Mouse (Mus musculus) heart, embryonic 16.5 days (tissue): ENCODE data around the gene Ankfn1. TPM values are rescaled to one million over a fixed set of nuclear protein-coding genes. Genes with fewer than 3 reads are reported as not detected.

Experiments
- ATAC-seq: fragments of 200-750 bp; cut with Nextera tagmentation; replicated peaks from 2 replicates; pipeline ENCODE4 v1.8.0; 2017; ENCODE audit warnings: moderate number of reproducible peaks; ENCODE audit not compliant: insufficient read depth, low FRiP score; ENCODE audit errors: extremely low read depth
- H3K27ac ChIP-seq: fragments of 300-500 bp; sonication (generic); 2 replicates; pipeline ENCODE4 v1.5.1; 2014; ENCODE audit warnings: mild to moderate bottlenecking, low read length, control low read depth, moderate library complexity
- H3K27me3 ChIP-seq: fragments of 300-500 bp; sonication (generic); 2 replicates; pipeline ENCODE4 v1.6.1; 2014; ENCODE audit warnings: low read length, mixed read lengths; ENCODE audit not compliant: control insufficient read depth, insufficient read depth
- H3K36me3 ChIP-seq: fragments of 300-500 bp; sonication (generic); 2 replicates; pipeline ENCODE4 v1.6.1; 2014; ENCODE audit not compliant: control insufficient read depth, insufficient read depth
- H3K4me1 ChIP-seq: fragments of 300-500 bp; sonication (generic); 2 replicates; pipeline ENCODE4 v1.6.1; 2014; ENCODE audit warnings: low read length, mixed read lengths; ENCODE audit not compliant: control insufficient read depth, insufficient read depth
- H3K4me2 ChIP-seq: fragments of 300-500 bp; sonication (generic); 2 replicates; pipeline ENCODE4 v1.6.1; 2014; ENCODE audit warnings: low read depth, mild to moderate bottlenecking, control low read depth, low read length
- H3K4me3 ChIP-seq: fragments of 300-500 bp; sonication (generic); 2 replicates; pipeline ENCODE4 v1.5.1; 2014; ENCODE audit warnings: mild to moderate bottlenecking, control low read depth, low read length
- H3K9ac ChIP-seq: fragments of 300-500 bp; sonication (generic); 2 replicates; pipeline ENCODE4 v1.6.1; 2014; ENCODE audit warnings: low read length, control low read depth
- H3K9me3 ChIP-seq: fragments of 300-500 bp; sonication (generic); replicated peaks from 2 replicates; pipeline ENCODE4 v1.6.1; 2016; ENCODE audit warnings: low read length; ENCODE audit not compliant: control insufficient read depth
- WGBS: fragments of 180-500 bp; shearing (Covaris S2); extraction: QIAGEN DNeasy Blood & Tissue Kit; methylation state at CpG from one replicate; pipeline ENCODE4 v1.1.7; 2014; 5-methylcytosine and 5-hydroxymethylcytosine counted together
- polyA plus RNA-seq: library from polyadenylated mRNA; unstranded; fragments of >200 nt; fragmentation: Nextera tagmentation; extraction: Ambion mirVana; gene quantifications from 2 replicates; pipeline ENCODE4 v1.2.1, GENCODE M21; 2015

Ankfn1 gene
- polyA plus RNA-seq, 1 experiment from 2014 or later = 0.11 TPM

- ATAC-seq = no peak
- Histone ChIP-seq H3K36me3 (no peaks in the 10 kb centered on the region), H3K27me3 (no peaks in the 10 kb centered on the region), H3K4me1 (no peaks in the 10 kb centered on the region), H3K27ac (no peak overlapping the region), H3K4me3 (no peak overlapping the region), H3K9me3 (no peaks in the 10 kb centered on the region), H3K9ac (no peak overlapping the region), H3K4me2 (no peak overlapping the region)
- WGBS = 76% methylated on average over 3 of the region's 3 CpGs
Measured at GRCm38 (mm10) chr11:89607270-89607669, 170.2 kb downstream of the Ankfn1 start.

- H3K4me3 ChIP-seq = no peak overlapping the region
- no peak overlapping the region for H3K27ac ChIP-seq
- H3K36me3 ChIP-seq = no peaks in the 10 kb centered on the region
- no peaks in the 10 kb centered on the region for H3K4me1 ChIP-seq
- no peak overlapping the region for H3K4me2 ChIP-seq
- 64% methylated on average over 6 of the region's 6 CpGs for WGBS
- H3K9ac ChIP-seq = no peak overlapping the region
- H3K9me3 ChIP-seq = no peaks in the 10 kb centered on the region
- H3K27me3 ChIP-seq = no peaks in the 10 kb centered on the region
- no peak for ATAC-seq
Measured at GRCm38 (mm10) chr11:89606346-89606745, 171.1 kb downstream of the Ankfn1 start.

GRCm38 (mm10) chr11:89602966-89603365 lies 174.5 kb downstream of the Ankfn1 start:
- H3K9me3 ChIP-seq = no peaks in the 10 kb centered on the region

GRCm38 (mm10) chr11:89600921-89601515 lies 176.4 kb downstream of the Ankfn1 start:
- Histone ChIP-seq H3K4me2 (no peak overlapping the region), H3K4me1 (no peaks in the 10 kb centered on the region), H3K27me3 (no peaks in the 10 kb centered on the region), H3K4me3 (no peak overlapping the region), H3K9me3 (no peaks in the 10 kb centered on the region), H3K36me3 (no peaks in the 10 kb centered on the region), H3K9ac (no peak overlapping the region), H3K27ac (no peak overlapping the region)
- no peak for ATAC-seq
- 30% methylated on average over 8 of the region's 8 CpGs for WGBS

More at GRCm38 (mm10) chr11:89602966-89603365, 174.5 kb downstream of the Ankfn1 start:
- Histone ChIP-seq H3K9ac (no peak overlapping the region), H3K27me3 (no peaks in the 10 kb centered on the region), H3K4me2 (no peak overlapping the region), H3K27ac (no peak overlapping the region), H3K4me3 (no peak overlapping the region), H3K4me1 (no peaks in the 10 kb centered on the region), H3K36me3 (no peaks in the 10 kb centered on the region)
- ATAC-seq = no peak
- 74% methylated on average over 5 of the region's 5 CpGs for WGBS

- Histone ChIP-seq H3K36me3 (no peaks in the 10 kb centered on the region), H3K4me1 (no peaks in the 10 kb centered on the region), H3K4me3 (no peak overlapping the region), H3K9me3 (no peaks in the 10 kb centered on the region), H3K27ac (no peak overlapping the region), H3K4me2 (no peak overlapping the region), H3K27me3 (no peaks in the 10 kb centered on the region), H3K9ac (no peak overlapping the region)
- no peak for ATAC-seq
- 62% methylated on average over 10 of the region's 10 CpGs for WGBS
Measured at GRCm38 (mm10) chr11:89590273-89590874, 187.1 kb downstream of the Ankfn1 start.

GRCm38 (mm10) chr11:89586341-89586740 lies 191.1 kb downstream of the Ankfn1 start:
- H3K36me3 ChIP-seq = no peaks in the 10 kb centered on the region
- H3K4me2 ChIP-seq = no peak overlapping the region
- H3K27me3 ChIP-seq = no peaks in the 10 kb centered on the region
- no peak overlapping the region for H3K4me3 ChIP-seq
- no peaks in the 10 kb centered on the region for H3K4me1 ChIP-seq
- no peak overlapping the region for H3K27ac ChIP-seq
- no peak overlapping the region for H3K9ac ChIP-seq
- ATAC-seq = no peak
- 69% methylated on average over 2 of the region's 2 CpGs for WGBS
- H3K9me3 ChIP-seq = no peaks in the 10 kb centered on the region

GRCm38 (mm10) chr11:89579826-89580225 lies 197.6 kb downstream of the Ankfn1 start:
- Histone ChIP-seq H3K27me3 (no peaks in the 10 kb centered on the region), H3K9me3 (no peaks in the 10 kb centered on the region), H3K4me1 (no peaks in the 10 kb centered on the region), H3K27ac (no peak overlapping the region), H3K4me2 (no peak overlapping the region), H3K9ac (no peak overlapping the region), H3K36me3 (no peaks in the 10 kb centered on the region), H3K4me3 (no peak overlapping the region)
- ATAC-seq = no peak
- 75% methylated on average over 6 of the region's 6 CpGs for WGBS

GRCm38 (mm10) chr11:89579111-89579510 lies 198.3 kb downstream of the Ankfn1 start:
- Histone ChIP-seq H3K4me1 (no peaks in the 10 kb centered on the region), H3K4me2 (no peak overlapping the region), H3K36me3 (no peaks in the 10 kb centered on the region), H3K27ac (no peak overlapping the region), H3K27me3 (no peaks in the 10 kb centered on the region), H3K9ac (no peak overlapping the region), H3K4me3 (no peak overlapping the region), H3K9me3 (no peaks in the 10 kb centered on the region)
- ATAC-seq = no peak
- WGBS = 88% methylated on average over 4 of the region's 4 CpGs

- WGBS = 31% methylated on average over 11 of the region's 11 CpGs
Measured at GRCm38 (mm10) chr11:89574269-89574838, 203.1 kb downstream of the Ankfn1 start.

More at GRCm38 (mm10) chr11:89574269-89574838, 203.1 kb downstream of the Ankfn1 start:
- no peaks in the 10 kb centered on the region for H3K36me3 ChIP-seq
- no peak overlapping the region for H3K9ac ChIP-seq
- no peaks in the 10 kb centered on the region for H3K9me3 ChIP-seq
- no peak for ATAC-seq
- no peak overlapping the region for H3K27ac ChIP-seq
- H3K4me2 ChIP-seq = no peak overlapping the region
- H3K4me3 ChIP-seq = no peak overlapping the region
- no peaks in the 10 kb centered on the region for H3K4me1 ChIP-seq
- no peaks in the 10 kb centered on the region for H3K27me3 ChIP-seq
